Mouse (Mus musculus) bone marrow, adult 2 months (tissue): ENCODE results near the gene Ptn. TPM values are rescaled to one million over a fixed set of nuclear protein-coding genes. Genes with fewer than 3 reads are reported as not detected.

Experiments used
- H3K27ac ChIP-seq: fragments of 200-500 bp; 2 replicates; pipeline ENCODE4 v1.5.1; 2012; ENCODE audit warnings: low read depth, mild to moderate bottlenecking, control low read depth, inconsistent platforms, low read length; ENCODE audit not compliant: control insufficient read depth, poor library complexity, insufficient read depth
- H3K4me1 ChIP-seq: fragments of 200-500 bp; 2 replicates; pipeline ENCODE4 v1.6.1; 2011; ENCODE audit warnings: low read length; ENCODE audit not compliant: control insufficient read depth, insufficient read depth
- H3K4me3 ChIP-seq: fragments of 200-500 bp; replicated peaks from 2 replicates; pipeline ENCODE3; 2011; ENCODE audit warnings: mild to moderate bottlenecking, low read depth, low read length, control low read depth; ENCODE audit not compliant: control insufficient read depth
- CTCF ChIP-seq: fragments of 200-500 bp; IDR thresholded peaks from 2 replicates; pipeline ENCODE4 v1.5.1; 2011; ENCODE audit warnings: low read length, control low read depth; ENCODE audit not compliant: control insufficient read depth, insufficient read depth
- POLR2A ChIP-seq: fragments of 200-500 bp; IDR thresholded peaks from 2 replicates; pipeline ENCODE4 v1.6.1; 2011; ENCODE audit warnings: low read depth, mild to moderate bottlenecking, control low read depth, low read length, borderline replicate concordance; ENCODE audit not compliant: control insufficient read depth
- WGBS: fragments of 180-500 bp; shearing (Covaris S2); methylation state at CpG from one replicate; pipeline ENCODE4 v1.1.7; 2018; 5-methylcytosine and 5-hydroxymethylcytosine counted together
- polyA plus RNA-seq: library from polyadenylated mRNA; stranded (reverse); fragments of >200 nt; gene quantifications from 2 replicates; pipeline ENCODE4 v1.2.4, GENCODE M21; 2011; ENCODE audit warnings: low replicate concordance; ENCODE audit not compliant: missing spikeins, insufficient read depth, insufficient read length

The Ptn gene
- polyA plus RNA-seq, 1 experiment, result 23.8 TPM

- Histone ChIP-seq H3K4me1 (no peaks in the 10 kb centered on the region), H3K4me3 (no peak overlapping the region), H3K27ac (no peak overlapping the region)
- no peak for TF ChIP-seq CTCF
- TF ChIP-seq POLR2A, result no peak
- WGBS, result 67% methylated on average over 3 of the region's 3 CpGs
These were observed 114.5 kb downstream of the Ptn start for GRCm38 (mm10) chr6:36695481-36695880.

GRCm38 (mm10) chr6:36691497-36691896 is 118.5 kb downstream of the Ptn start:
- 48% methylated on average over 1 of the region's 1 CpGs for WGBS
- H3K27ac ChIP-seq, result no peak overlapping the region
- no peak for TF ChIP-seq CTCF

DNA sequence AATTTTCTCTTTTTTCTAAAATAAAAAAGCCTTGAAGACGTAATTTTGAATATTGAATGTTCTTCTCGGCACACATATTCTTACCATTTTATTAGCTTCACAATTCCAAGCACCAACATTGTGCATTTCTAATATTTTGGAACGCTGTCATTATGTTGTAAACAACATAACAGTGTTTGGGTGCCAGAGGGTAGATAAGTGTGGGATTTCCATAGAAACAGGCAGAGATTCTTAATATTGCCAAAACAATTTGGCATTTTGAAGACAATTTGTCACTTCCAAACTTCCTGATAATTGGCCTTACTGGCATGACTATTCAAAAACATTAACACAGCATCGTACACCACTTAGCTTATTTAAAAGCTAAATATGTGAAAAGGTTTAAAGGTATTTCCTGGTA is 119.1 kb downstream of the Ptn start:
- Histone ChIP-seq H3K4me1 (no peaks in the 10 kb centered on the region), H3K4me3 (no peak overlapping the region), H3K27ac (no peak overlapping the region)
- WGBS, result 84% methylated on average over 4 of the region's 4 CpGs
- TF ChIP-seq CTCF (no peak), POLR2A (no peak)

More at GRCm38 (mm10) chr6:36691497-36691896, 118.5 kb downstream of the Ptn start:
- Histone ChIP-seq H3K4me3 (no peak overlapping the region), H3K4me1 (no peaks in the 10 kb centered on the region)

DNA sequence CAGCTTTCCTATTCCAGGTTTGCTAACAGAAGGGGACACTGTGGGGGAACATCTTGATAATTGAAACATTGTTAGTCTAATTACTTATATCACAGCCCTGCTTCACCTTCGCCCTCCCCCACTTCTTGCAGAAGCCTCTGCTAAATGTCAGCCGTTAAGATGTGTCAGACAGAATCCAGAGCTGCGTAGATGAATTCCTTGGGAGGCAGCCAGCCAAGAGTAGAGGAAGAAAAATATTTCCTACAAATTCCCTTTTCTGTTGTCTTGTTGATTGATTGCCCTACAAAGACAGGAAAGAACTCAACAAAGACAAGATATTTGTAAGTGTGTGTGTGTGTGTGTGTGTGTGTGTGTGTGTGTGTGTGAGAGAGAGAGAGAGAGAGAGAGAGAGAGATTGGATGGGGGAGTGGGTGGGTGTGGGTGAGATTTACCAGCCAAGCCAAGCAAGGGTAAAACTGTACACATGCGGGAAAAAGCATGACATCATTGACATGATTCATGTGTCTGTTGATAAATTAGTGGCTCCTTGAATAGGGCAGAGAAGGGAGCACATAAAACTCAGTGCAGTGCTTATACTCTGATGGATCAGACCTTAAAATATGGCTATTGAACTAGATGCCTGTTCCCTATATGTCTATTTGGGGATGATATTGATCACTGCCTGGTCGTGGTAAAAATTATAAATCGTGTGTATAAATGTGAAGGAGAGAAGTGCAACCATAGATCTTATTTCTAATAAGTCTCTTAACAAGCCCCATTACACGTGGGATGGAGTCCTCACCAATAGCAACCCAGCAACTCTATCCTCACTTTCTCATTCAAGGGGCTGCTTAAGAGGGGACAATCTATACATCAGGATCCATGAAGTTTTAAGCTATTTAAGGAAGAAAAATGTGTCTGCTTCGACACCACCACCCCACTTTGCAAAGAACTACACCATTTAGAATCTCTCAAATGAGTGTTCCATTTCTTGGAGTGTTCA is 133.0 kb downstream of the Ptn start:
- no peak for TF ChIP-seq POLR2A
- no peak for TF ChIP-seq CTCF
- 66% methylated on average over 8 of the region's 8 CpGs for WGBS
- H3K4me3 ChIP-seq, result no peak overlapping the region
- no peaks in the 10 kb centered on the region for H3K4me1 ChIP-seq
- no peak overlapping the region for H3K27ac ChIP-seq

DNA sequence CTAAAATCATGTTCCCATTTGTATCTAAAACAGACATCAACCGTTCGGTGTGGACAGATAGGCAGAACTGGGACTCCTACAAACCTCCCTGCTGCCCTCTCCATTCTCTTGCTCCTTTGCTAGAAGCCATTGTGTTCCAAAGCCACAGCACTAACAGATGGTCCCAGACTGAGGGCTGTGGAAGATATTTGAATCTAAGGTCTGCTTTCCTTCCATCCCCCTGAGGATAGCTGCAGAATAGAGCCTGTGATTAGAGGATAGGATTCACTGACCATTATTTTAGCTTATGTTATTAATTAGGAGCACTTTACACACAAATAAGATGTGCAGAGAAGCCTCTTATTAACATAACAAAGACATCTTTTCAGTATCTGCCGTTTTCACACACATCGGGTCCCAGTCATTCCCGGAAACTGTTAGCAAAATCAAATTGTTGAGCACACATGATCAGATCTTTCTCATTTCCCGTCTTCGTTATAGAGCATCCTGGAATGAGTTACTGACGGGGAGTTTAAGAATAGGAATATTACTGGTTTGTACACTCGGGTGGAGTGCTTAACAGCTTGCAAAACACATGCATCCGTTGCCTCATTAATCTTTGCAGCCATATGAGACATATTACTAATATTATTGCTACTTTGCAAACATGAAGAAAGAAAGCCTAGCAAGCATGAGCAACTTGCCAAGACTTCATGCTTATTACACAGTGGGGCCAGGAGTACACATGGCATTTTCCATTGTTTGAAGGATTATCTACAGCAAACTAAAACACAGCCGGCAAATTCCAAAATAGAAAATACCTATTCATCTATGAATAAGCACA is 137.4 kb downstream of the Ptn start:
- WGBS, result 83% methylated on average over 11 of the region's 11 CpGs
- TF ChIP-seq POLR2A, result no peak
- no peak for TF ChIP-seq CTCF
- Histone ChIP-seq H3K4me1 (no peaks in the 10 kb centered on the region), H3K4me3 (no peak overlapping the region), H3K27ac (no peak overlapping the region)

GRCm38 (mm10) chr6:36671274-36671673 is 138.7 kb downstream of the Ptn start:
- TF ChIP-seq CTCF (no peak), POLR2A (no peak)
- H3K27ac ChIP-seq, result no peak overlapping the region
- 85% methylated on average over 3 of the region's 3 CpGs for WGBS
- H3K4me1 ChIP-seq, result no peaks in the 10 kb centered on the region
- no peak overlapping the region for H3K4me3 ChIP-seq
